Mouse (Mus musculus): ENCODE results near the gene Cd300lg.

- TF ChIP-seq CTCF (IDR thresholded peaks at IDR 0.05; ENCODE audit: low read depth, low read length) (no peak), POLR2A (IDR thresholded peaks at IDR 0.05; ENCODE audit: borderline replicate concordance, low read depth, low read length) (no peak)
Measured at GRCm38 (mm10) chr11:102042971-102043370, 1.7 kb downstream of the Cd300lg start.
